ENCODE assay signal across 24 mouse cellular contexts in the genomic region with DNA sequence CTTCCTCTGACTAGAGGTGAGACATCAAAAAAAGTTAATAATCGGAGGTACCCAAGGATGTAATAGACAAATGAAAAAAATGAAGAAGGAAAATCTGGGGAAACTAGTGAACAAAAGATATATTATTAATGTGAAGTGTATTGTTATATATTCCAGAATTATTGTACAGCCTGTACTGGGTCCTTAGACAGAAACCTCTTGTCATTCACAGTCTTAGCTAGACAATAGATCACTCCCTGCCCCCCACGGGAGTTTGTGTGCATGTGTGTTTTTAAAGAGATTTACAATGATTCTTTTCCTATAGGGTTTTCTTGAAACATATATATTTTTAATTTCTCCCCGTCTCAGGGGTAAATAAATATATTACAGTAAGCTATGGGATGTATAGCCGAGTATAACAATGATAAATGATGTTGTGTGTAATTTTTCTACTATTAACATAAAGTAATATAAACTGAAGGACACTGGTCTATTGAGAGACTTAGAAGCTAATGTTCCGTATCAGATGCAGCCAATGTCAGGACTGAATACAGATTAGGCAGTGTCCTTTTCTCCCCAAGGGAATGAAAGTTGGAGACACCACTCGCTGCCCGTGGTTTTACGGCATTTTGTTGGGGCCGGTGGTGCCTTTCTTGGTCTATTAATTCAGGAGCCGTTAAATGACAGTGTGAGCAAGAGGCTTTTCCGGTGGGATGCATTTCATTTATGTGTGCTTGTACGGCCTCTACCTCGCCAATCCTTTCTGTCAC.
DNase-seq lines count a peak whose midpoint lies in the region; ATAC-seq and TF ChIP-seq lines count a peak whose summit lies in the region.
"Had no signal": no experiment of that assay in that cellular context is flagged by ENCODE, and none has a peak within 500 bp of the region (broad histone marks: within the 10 kb centered on the region; RNA-seq: fewer than 3 reads in every experiment).

No protein-coding gene starts in this region.

- H3K27ac ChIP-seq in kidney, postnatal 0 days: no peak overlapping the region
- no peak overlapping the region for H3K27ac ChIP-seq in hindbrain, postnatal 0 days
- H3K27ac ChIP-seq in neural tube, embryonic 12.5 days: no peak overlapping the region
- H3K27ac ChIP-seq: embryonic facial prominence, embryonic 10.5 days; forebrain, embryonic 15.5 days; hindbrain, embryonic 15.5 days; stomach, postnatal 0 days had no signal

- no peak for ATAC-seq in kidney, postnatal 0 days (replicated peaks; ENCODE audit: low FRiP score, low read depth)
- ATAC-seq in hindbrain, postnatal 0 days: no peak
- ATAC-seq in neural tube, embryonic 12.5 days (ENCODE audit: low FRiP score, low read depth): peak; percentile 84
- ATAC-seq: activated CD4-positive, CD25-positive, alpha-beta regulatory T cell, adult 4 months; forebrain, embryonic 15.5 days; intestine, embryonic 16.5 days had no signal

- 0 out of 2 replicates have a peak overlapping the region, but pooled peaks have one; percentile 15 for H3K4me2 ChIP-seq in kidney, postnatal 0 days (ENCODE audit: low read length)
- H3K4me2 ChIP-seq in hindbrain, postnatal 0 days (ENCODE audit: low read depth, low read length): peak overlapping the region; percentile 22
- H3K4me2 ChIP-seq in neural tube, embryonic 12.5 days (replicated peaks): peak overlapping the region; percentile 9; the same call in 1 of the 2 replicates
- H3K4me2 ChIP-seq: forebrain, embryonic 15.5 days; heart, embryonic 12.5 days; hindbrain, embryonic 15.5 days had no signal

- H3K9me3 ChIP-seq in kidney, postnatal 0 days (replicated peaks; ENCODE audit: low read length): no peaks in the 10 kb centered on the region
- H3K9me3 ChIP-seq in hindbrain, postnatal 0 days (ENCODE audit: low read length): no peaks in the 10 kb centered on the region
- H3K9me3 ChIP-seq in neural tube, embryonic 12.5 days: no peaks in the 10 kb centered on the region
- H3K9me3 ChIP-seq: embryonic facial prominence, embryonic 10.5 days; forebrain, embryonic 15.5 days; heart, embryonic 12.5 days; hindbrain, embryonic 15.5 days had no signal

- no peaks in the 10 kb centered on the region for H3K27me3 ChIP-seq in kidney, postnatal 0 days (ENCODE audit: insufficient read depth, low read length)
- no peaks in the 10 kb centered on the region for H3K27me3 ChIP-seq in hindbrain, postnatal 0 days (ENCODE audit: insufficient read depth, low read length)
- H3K27me3 ChIP-seq in neural tube, embryonic 12.5 days (replicated peaks): peaks cover 25% of the 10 kb centered on the region; the same call in 1 of the 2 replicates
- H3K27me3 ChIP-seq: heart, embryonic 12.5 days; hindbrain, embryonic 15.5 days had no signal

- H3K9ac ChIP-seq in kidney, postnatal 0 days (ENCODE audit: low read depth, low read length): no peak overlapping the region
- no peak overlapping the region for H3K9ac ChIP-seq in hindbrain, postnatal 0 days (replicated peaks; ENCODE audit: low read length)
- H3K9ac ChIP-seq in neural tube, embryonic 12.5 days: no peak overlapping the region
- H3K9ac ChIP-seq: forebrain, embryonic 15.5 days; heart, embryonic 12.5 days; hindbrain, embryonic 15.5 days had no signal

- peak; percentile 54 for DNase-seq in embryo, embryonic 10.5 days (ENCODE audit: low spot score)
- no peak for DNase-seq in embryo, embryonic 10 days (ENCODE audit: low spot score)
- peak; percentile 49 for DNase-seq in kidney, postnatal 0 days (ENCODE audit: low spot score)
- DNase-seq in kidney, adult 8-10 months: no peak
- DNase-seq in hindbrain, postnatal 0 days (ENCODE audit: low spot score): peak; percentile 39
- no peak for DNase-seq in layer of hippocampus, adult 8-10 months (ENCODE audit: low spot score in 2 of 2)
- DNase-seq in cerebellum, adult 11 months: no peak
- DNase-seq: adrenal gland, adult 8-10 months; cerebellum, adult 2 months; cerebellum, postnatal 25 days; gastrocnemius, postnatal 14 days; heart, adult 18-20 months; heart, postnatal 10 days; kidney, postnatal 10 days; lung, postnatal 4 days; thymus, postnatal 14 days had no signal

- 33% methylated on average over 13 of the region's 13 CpGs for WGBS in kidney, postnatal 0 days
- WGBS in hindbrain, postnatal 0 days: 32% methylated on average over 13 of the region's 13 CpGs
- WGBS in neural tube, embryonic 12.5 days: 21% methylated on average over 13 of the region's 13 CpGs

- H3K4me1 ChIP-seq in kidney, postnatal 0 days (replicated peaks; ENCODE audit: insufficient read depth, low read length): no peaks in the 10 kb centered on the region
- H3K4me1 ChIP-seq in hindbrain, postnatal 0 days (ENCODE audit: insufficient read depth, low read length): no peaks in the 10 kb centered on the region
- peaks cover 15% of the 10 kb centered on the region for H3K4me1 ChIP-seq in neural tube, embryonic 12.5 days
- H3K4me1 ChIP-seq: embryonic facial prominence, embryonic 10.5 days; forebrain, embryonic 15.5 days; heart, embryonic 12.5 days had no signal

- TF ChIP-seq CTCF in kidney, postnatal 0 days (IDR thresholded peaks at IDR 0.05; ENCODE audit: low read depth): no peak
- no peak for TF ChIP-seq CTCF in hindbrain, postnatal 0 days (IDR thresholded peaks at IDR 0.05; ENCODE audit: low read depth)

- no peaks in the 10 kb centered on the region for H3K36me3 ChIP-seq in kidney, postnatal 0 days (ENCODE audit: insufficient read depth, low read length)
- H3K36me3 ChIP-seq in hindbrain, postnatal 0 days (ENCODE audit: insufficient read depth, low read length): no peaks in the 10 kb centered on the region
- H3K36me3 ChIP-seq in neural tube, embryonic 12.5 days: no peaks in the 10 kb centered on the region
- H3K36me3 ChIP-seq: embryonic facial prominence, embryonic 10.5 days; forebrain, embryonic 15.5 days; heart, embryonic 12.5 days; hindbrain, embryonic 15.5 days had no signal

- no peak overlapping the region for H3K4me3 ChIP-seq in kidney, postnatal 0 days (replicated peaks; ENCODE audit: low read depth, low read length)
- H3K4me3 ChIP-seq in hindbrain, postnatal 0 days (ENCODE audit: low read length): no peak overlapping the region
- no peak overlapping the region for H3K4me3 ChIP-seq in neural tube, embryonic 12.5 days
- H3K4me3 ChIP-seq: embryonic facial prominence, embryonic 10.5 days; forebrain, embryonic 15.5 days; heart, embryonic 12.5 days; hindbrain, embryonic 15.5 days had no signal

Comparison
In these comparisons a context has a peak if more than half of its experiments do, and no peak if none do; other contexts are left out.
1. DNase-seq: peak in embryo, embryonic 10.5 days (single experiment), kidney, postnatal 0 days (single experiment) and hindbrain, postnatal 0 days (single experiment); none in embryo, embryonic 10 days (single experiment), kidney, adult 8-10 months (0 of 2), layer of hippocampus, adult 8-10 months (0 of 2) and cerebellum, adult 11 months (single experiment).
2. Peak in every context shown above with its lines, with median percentiles within 50 percentile points of each other: H3K4me2 ChIP-seq.